In the genomic region with DNA sequence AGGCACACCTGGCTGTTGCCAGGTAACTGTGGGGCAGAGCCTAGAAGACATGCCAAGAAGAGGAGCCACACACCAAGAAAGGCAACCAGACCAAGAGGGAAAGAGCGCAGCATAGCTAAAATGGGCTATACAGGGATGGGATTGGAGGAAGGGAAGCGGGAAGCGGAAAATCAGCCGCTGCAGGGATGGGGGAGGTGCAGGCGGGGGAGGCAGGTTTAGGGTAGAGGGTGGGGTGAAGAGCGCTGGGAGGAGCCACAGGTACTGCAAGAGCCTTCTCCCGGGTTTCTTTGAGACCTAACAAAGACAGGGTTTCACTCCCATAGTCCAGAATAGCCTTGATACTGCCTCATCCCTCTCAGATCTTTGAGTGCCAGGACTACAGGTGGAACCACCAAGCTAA, we compare ENCODE assay signal across 9 mouse cellular contexts. TPM values are rescaled to one million over a fixed set of nuclear protein-coding genes. Genes with fewer than 3 reads are reported as not detected.
A peak's percentile ranks its signal among the peaks of the same experiment; 100 is the strongest.
DNase-seq lines count a peak whose midpoint lies in the region; ATAC-seq lines count a peak whose summit lies in the region.
"Had no signal": no experiment of that assay in that cellular context is flagged by ENCODE, and none has a peak within 500 bp of the region (broad histone marks: within the 10 kb centered on the region; RNA-seq: fewer than 3 reads in every experiment).

No protein-coding gene starts in this region.

- ATAC-seq in heart, embryonic 12.5 days (ENCODE audit: insufficient number of reproducible peaks, low FRiP score): peak; percentile 25; the same call in 1 of the 2 replicates
- ATAC-seq in intestine, embryonic 16.5 days: peak; percentile 16
- no peak for ATAC-seq in erythroid progenitor cell, adult 5-6 weeks (replicated peaks; ENCODE audit: low FRiP score, poor library complexity, severe bottlenecking)
- ATAC-seq: CD4-positive, CD25-positive, alpha-beta regulatory T cell, adult 4 months had no signal

- H3K27me3 ChIP-seq in heart, embryonic 12.5 days (replicated peaks): 0 out of 2 replicates have a peak, but pooled peaks cover 4% of the 10 kb centered on the region
- H3K27me3 ChIP-seq in intestine, embryonic 16.5 days (replicated peaks; ENCODE audit: control insufficient read depth, insufficient read depth, low read length): no peaks in the 10 kb centered on the region

- H3K27ac ChIP-seq in heart, embryonic 12.5 days (ENCODE audit: poor library complexity, severe bottlenecking): no peak overlapping the region
- peak overlapping the region; percentile 77; the same call in 1 of the 2 replicates for H3K27ac ChIP-seq in intestine, embryonic 16.5 days (ENCODE audit: low read length)

- no peaks in the 10 kb centered on the region for H3K36me3 ChIP-seq in heart, embryonic 12.5 days
- no peaks in the 10 kb centered on the region for H3K36me3 ChIP-seq in intestine, embryonic 16.5 days (ENCODE audit: control insufficient read depth, insufficient read depth, low read length)

- intact Hi-C loops in heart, postnatal 10 days (cut with DNase I): no loop called here

- 8% methylated on average over 7 of the region's 7 CpGs for WGBS in heart, embryonic 12.5 days
- 11% methylated on average over 7 of the region's 7 CpGs for WGBS in intestine, embryonic 16.5 days

- H3K9ac ChIP-seq in heart, embryonic 12.5 days: no peak overlapping the region
- H3K9ac ChIP-seq in intestine, embryonic 16.5 days (ENCODE audit: low read depth, low read length): no peak overlapping the region

- peaks cover 22% of the 10 kb centered on the region for H3K4me1 ChIP-seq in heart, embryonic 12.5 days (replicated peaks)
- peaks cover 11% of the 10 kb centered on the region; the same call in 1 of the 2 replicates for H3K4me1 ChIP-seq in intestine, embryonic 16.5 days (ENCODE audit: control insufficient read depth, insufficient read depth, low read length)

- no peaks in the 10 kb centered on the region for H3K9me3 ChIP-seq in heart, embryonic 12.5 days (replicated peaks)
- H3K9me3 ChIP-seq in intestine, embryonic 16.5 days (ENCODE audit: control insufficient read depth, low read length): no peaks in the 10 kb centered on the region

- DNase-seq in heart, postnatal 10 days: no peak
- DNase-seq in R1 (ENCODE audit: low read depth, low spot score): peak; percentile 87
- DNase-seq in mesoderm, embryonic 11.5 days (ENCODE audit: low read depth, low spot score): peak; percentile 6
- no peak for DNase-seq in c-Kit-positive CD71-positive TER-119-positive erythroid progenitor cells, embryonic 14.5 days (ENCODE audit: low spot score)
- DNase-seq in Muller cell, postnatal 12 days (ENCODE audit: inconsistent ontology term): no peak

- peak overlapping the region; percentile 48 for H3K4me2 ChIP-seq in heart, embryonic 12.5 days
- H3K4me2 ChIP-seq in intestine, embryonic 16.5 days (ENCODE audit: low read depth, low read length): peak overlapping the region; percentile 34

- H3K4me3 ChIP-seq in heart, embryonic 12.5 days: 0 out of 2 replicates have a peak overlapping the region, but pooled peaks have one; percentile 1
- H3K4me3 ChIP-seq in intestine, embryonic 16.5 days (ENCODE audit: low read length): no peak overlapping the region

RNA-seq across cellular contexts. Expression of gene Srsf5, which starts 22.4 kb away (rescaled TPM):
- polyA plus RNA-seq in heart, embryonic 12.5 days (2016; fragmentation: Nextera tagmentation; extraction: Ambion mirVana): 439 and 445 TPM in 2 replicates
- 100 to 1,000 TPM; 247 to 319 TPM for total RNA-seq in heart, postnatal 10 days (2021)
- 466 and 492 TPM in 2 replicates for polyA plus RNA-seq in intestine, embryonic 16.5 days (2015; fragmentation: Nextera tagmentation; extraction: Ambion mirVana)
- total RNA-seq in erythroid progenitor cell, adult 5-6 weeks (2015; ENCODE audit: low replicate concordance): 223 and 278 TPM in 2 replicates
- 504 and 624 TPM in 2 replicates for total RNA-seq in erythroid progenitor cell, adult 5-6 weeks (2017; ENCODE audit: low replicate concordance)

RNA-seq across cellular contexts. Expression of gene Slc10a1, which starts 45.6 kb away (rescaled TPM):
- 0.53 and 0.64 TPM in 2 replicates for polyA plus RNA-seq in heart, embryonic 12.5 days (2016; fragmentation: Nextera tagmentation; extraction: Ambion mirVana)
- not detected for total RNA-seq in heart, postnatal 10 days (2021)
- 0.48 and 0.70 TPM in 2 replicates for polyA plus RNA-seq in intestine, embryonic 16.5 days (2015; fragmentation: Nextera tagmentation; extraction: Ambion mirVana)
- total RNA-seq in erythroid progenitor cell, adult 5-6 weeks (2015; ENCODE audit: low replicate concordance): not detected in 2 replicates
- total RNA-seq in erythroid progenitor cell, adult 5-6 weeks (2017; ENCODE audit: low replicate concordance): 0.64 TPM in 1 of 2 replicates, not detected in the other

Comparison
In these comparisons a context has a peak if more than half of its experiments do, and no peak if none do; other contexts are left out.
1. DNase-seq: peak in R1 (single experiment) and mesoderm, embryonic 11.5 days (single experiment); none in heart, postnatal 10 days (0 of 2), c-Kit-positive CD71-positive TER-119-positive erythroid progenitor cells, embryonic 14.5 days (single experiment) and Muller cell, postnatal 12 days (single experiment).